Mouse (Mus musculus): ENCODE results near the gene Gm156. TPM values are rescaled to one million over a fixed set of nuclear protein-coding genes. Genes with fewer than 3 reads are reported as not detected.
"Not testable (repeated sequence)": the region's sequence is repeated elsewhere in the genome, so short reads cannot be mapped to it uniquely, and the experiment has no call there.

Gene Gm156
- not detected in 2 replicates for polyA plus RNA-seq (2015; fragmentation: Nextera tagmentation; extraction: Ambion mirVana)

DNA sequence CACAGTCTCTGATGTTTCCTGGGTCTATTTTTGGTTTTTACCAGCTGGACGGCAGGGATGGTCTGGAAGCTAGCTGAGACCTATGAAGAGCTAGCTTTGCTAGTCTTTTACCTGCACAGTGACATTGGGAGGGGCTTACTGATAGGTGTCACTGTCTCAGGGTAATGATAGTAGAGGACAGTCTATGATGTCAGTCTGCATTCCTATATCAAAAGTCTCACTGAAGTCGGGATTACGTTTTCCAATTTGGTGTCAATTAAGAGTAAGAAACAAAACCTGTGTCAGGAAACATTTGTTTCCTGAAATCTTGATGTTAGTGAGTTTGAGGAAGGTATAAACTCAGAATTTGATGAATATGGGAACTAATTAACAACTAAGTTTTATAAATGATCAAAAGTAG lies at the start of gene Gm156:
Gene Gm156 (minus strand): TSS at position 101 of the 400 bp plus-strand sequence.
- H3K27ac ChIP-seq (ENCODE audit: low read length); H3K9ac ChIP-seq (ENCODE audit: low read length); ATAC-seq (replicated peaks; ENCODE audit: extremely low read depth, insufficient read depth, low FRiP score); H3K4me3 ChIP-seq (ENCODE audit: low read length); H3K4me1 ChIP-seq (ENCODE audit: control insufficient read depth, insufficient read depth, low read length); H3K36me3 ChIP-seq (ENCODE audit: control insufficient read depth, insufficient read depth); H3K4me2 ChIP-seq (ENCODE audit: low read depth, low read length); H3K27me3 ChIP-seq (ENCODE audit: control insufficient read depth, insufficient read depth, low read length); H3K9me3 ChIP-seq (replicated peaks; ENCODE audit: control insufficient read depth, low read length): not testable (repeated sequence)
- whole genome bisulfite sequencing: 78% methylated on average over 3 of the region's 3 CpGs

DNA sequence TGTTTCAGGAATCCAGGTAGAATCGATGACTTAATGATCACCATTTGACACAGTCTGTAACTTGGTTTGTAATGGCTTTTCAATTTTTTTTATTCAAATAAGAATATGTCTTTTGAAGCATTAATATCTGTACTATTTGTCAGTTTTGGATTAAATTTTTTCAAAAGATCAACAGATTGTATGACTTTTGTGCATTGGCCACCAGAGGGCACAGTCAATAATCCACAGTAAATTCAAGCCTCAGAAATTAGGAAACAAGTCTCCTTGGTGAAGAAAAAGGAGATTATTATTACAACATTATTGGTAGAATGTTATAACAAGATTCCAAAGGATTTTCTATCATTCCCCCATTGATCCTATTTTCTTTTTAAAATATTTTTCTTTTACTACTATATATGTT lies 41.5 kb upstream of the Gm156 start:
- ATAC-seq (replicated peaks; ENCODE audit: extremely low read depth, insufficient read depth, low FRiP score): no peak
- 68% methylated on average over 1 of the region's 1 CpGs for WGBS
- Histone ChIP-seq H3K4me2 (ENCODE audit: low read depth, low read length) (no peak overlapping the region), H3K4me3 (ENCODE audit: low read length) (no peak overlapping the region), H3K9ac (ENCODE audit: low read length) (no peak overlapping the region), H3K36me3 (ENCODE audit: control insufficient read depth, insufficient read depth) (no peaks in the 10 kb centered on the region), H3K4me1 (ENCODE audit: control insufficient read depth, insufficient read depth, low read length) (no peaks in the 10 kb centered on the region), H3K9me3 (replicated peaks; ENCODE audit: control insufficient read depth, low read length) (peaks cover 3% of the 10 kb centered on the region; the same call in 1 of the 2 replicates), H3K27ac (ENCODE audit: low read length) (no peak overlapping the region), H3K27me3 (ENCODE audit: control insufficient read depth, insufficient read depth, low read length) (no peaks in the 10 kb centered on the region)

DNA sequence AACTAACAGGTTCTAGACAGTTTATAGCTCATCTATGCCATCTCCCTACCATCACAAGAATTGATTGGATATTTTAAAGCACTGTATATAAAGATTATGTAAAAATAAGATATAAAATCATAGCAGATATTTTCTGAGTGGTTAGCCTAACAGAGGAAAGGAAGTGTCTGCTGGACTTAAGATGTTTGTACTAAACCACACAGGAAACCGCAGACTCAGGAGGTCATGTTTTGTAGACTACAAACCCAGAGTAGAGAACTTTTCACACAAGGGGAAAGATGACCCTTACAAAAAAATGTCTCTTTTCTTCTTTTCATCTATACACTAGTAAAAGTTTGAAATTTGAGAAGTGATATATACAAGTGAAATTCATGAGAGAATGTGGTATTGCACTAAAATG lies 39.9 kb upstream of the Gm156 start:
- H3K4me3 ChIP-seq (ENCODE audit: low read length): no peak overlapping the region
- no peak overlapping the region for H3K4me2 ChIP-seq (ENCODE audit: low read depth, low read length)
- H3K27me3 ChIP-seq (ENCODE audit: control insufficient read depth, insufficient read depth, low read length): no peaks in the 10 kb centered on the region
- no peak for ATAC-seq (replicated peaks; ENCODE audit: extremely low read depth, insufficient read depth, low FRiP score)
- H3K9me3 ChIP-seq (replicated peaks; ENCODE audit: control insufficient read depth, low read length): 0 out of 2 replicates have a peak, but pooled peaks cover 7% of the 10 kb centered on the region
- no peaks in the 10 kb centered on the region for H3K36me3 ChIP-seq (ENCODE audit: control insufficient read depth, insufficient read depth)
- no peak overlapping the region for H3K27ac ChIP-seq (ENCODE audit: low read length)
- WGBS: 85% methylated on average over 1 of the region's 1 CpGs
- H3K4me1 ChIP-seq (ENCODE audit: control insufficient read depth, insufficient read depth, low read length): no peaks in the 10 kb centered on the region
- no peak overlapping the region for H3K9ac ChIP-seq (ENCODE audit: low read length)

DNA sequence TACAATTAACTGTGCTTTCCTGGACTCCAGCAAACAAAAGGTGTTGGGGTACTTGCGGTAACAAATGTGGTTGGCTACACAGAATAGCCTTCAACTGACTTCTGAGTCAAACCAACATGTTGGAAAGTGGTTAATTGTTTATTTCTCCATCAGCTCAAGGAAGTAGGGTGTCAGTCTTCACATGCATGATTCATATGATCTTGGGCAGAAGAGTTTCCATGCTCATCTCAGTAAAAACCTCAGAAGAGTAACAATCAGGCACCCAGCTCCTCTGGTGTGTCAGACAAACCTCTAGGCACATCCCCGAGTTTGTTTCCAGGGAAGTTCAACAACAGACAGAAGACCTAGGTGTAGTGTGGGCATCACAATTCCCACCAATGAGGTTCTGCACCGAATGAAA lies 33.7 kb upstream of the Gm156 start:
- no peak overlapping the region for H3K4me2 ChIP-seq (ENCODE audit: low read depth, low read length)
- H3K4me3 ChIP-seq (ENCODE audit: low read length): no peak overlapping the region
- H3K9me3 ChIP-seq (replicated peaks; ENCODE audit: control insufficient read depth, low read length): peaks cover 6% of the 10 kb centered on the region; the same call in 1 of the 2 replicates
- H3K9ac ChIP-seq (ENCODE audit: low read length): no peak overlapping the region
- WGBS: 52% methylated on average over 3 of the region's 3 CpGs
- no peaks in the 10 kb centered on the region for H3K36me3 ChIP-seq (ENCODE audit: control insufficient read depth, insufficient read depth)
- ATAC-seq (replicated peaks; ENCODE audit: extremely low read depth, insufficient read depth, low FRiP score): no peak
- H3K27me3 ChIP-seq (ENCODE audit: control insufficient read depth, insufficient read depth, low read length): no peaks in the 10 kb centered on the region
- no peaks in the 10 kb centered on the region for H3K4me1 ChIP-seq (ENCODE audit: control insufficient read depth, insufficient read depth, low read length)
- H3K27ac ChIP-seq (ENCODE audit: low read length): no peak overlapping the region

DNA sequence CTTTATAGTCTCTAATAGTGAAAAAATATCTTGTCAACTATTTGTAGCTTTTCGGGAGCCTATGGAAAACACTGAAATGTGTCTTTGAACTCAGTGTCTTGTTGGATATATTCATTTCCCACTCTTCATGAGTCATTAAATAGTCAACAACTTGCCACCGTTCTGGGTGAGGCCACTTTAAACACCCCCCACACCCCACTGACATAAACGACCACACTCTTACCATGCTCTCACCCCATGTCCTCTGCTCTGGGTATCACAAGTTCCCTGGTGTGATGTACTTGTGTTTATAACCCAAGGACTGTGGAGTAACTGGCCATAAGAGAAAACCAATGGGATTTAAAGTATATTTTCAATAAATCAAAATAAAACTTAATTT lies 36.4 kb downstream of the Gm156 start:
- Histone ChIP-seq H3K27ac (ENCODE audit: low read length) (no peak overlapping the region), H3K4me2 (ENCODE audit: low read depth, low read length) (no peak overlapping the region), H3K27me3 (ENCODE audit: control insufficient read depth, insufficient read depth, low read length) (no peaks in the 10 kb centered on the region), H3K4me1 (ENCODE audit: control insufficient read depth, insufficient read depth, low read length) (no peaks in the 10 kb centered on the region), H3K9me3 (replicated peaks; ENCODE audit: control insufficient read depth, low read length) (no peaks in the 10 kb centered on the region), H3K36me3 (ENCODE audit: control insufficient read depth, insufficient read depth) (no peaks in the 10 kb centered on the region), H3K4me3 (ENCODE audit: low read length) (no peak overlapping the region), H3K9ac (ENCODE audit: low read length) (no peak overlapping the region)
- 68% methylated on average over 3 of the region's 3 CpGs for WGBS
- no peak for ATAC-seq (replicated peaks; ENCODE audit: extremely low read depth, insufficient read depth, low FRiP score)

DNA sequence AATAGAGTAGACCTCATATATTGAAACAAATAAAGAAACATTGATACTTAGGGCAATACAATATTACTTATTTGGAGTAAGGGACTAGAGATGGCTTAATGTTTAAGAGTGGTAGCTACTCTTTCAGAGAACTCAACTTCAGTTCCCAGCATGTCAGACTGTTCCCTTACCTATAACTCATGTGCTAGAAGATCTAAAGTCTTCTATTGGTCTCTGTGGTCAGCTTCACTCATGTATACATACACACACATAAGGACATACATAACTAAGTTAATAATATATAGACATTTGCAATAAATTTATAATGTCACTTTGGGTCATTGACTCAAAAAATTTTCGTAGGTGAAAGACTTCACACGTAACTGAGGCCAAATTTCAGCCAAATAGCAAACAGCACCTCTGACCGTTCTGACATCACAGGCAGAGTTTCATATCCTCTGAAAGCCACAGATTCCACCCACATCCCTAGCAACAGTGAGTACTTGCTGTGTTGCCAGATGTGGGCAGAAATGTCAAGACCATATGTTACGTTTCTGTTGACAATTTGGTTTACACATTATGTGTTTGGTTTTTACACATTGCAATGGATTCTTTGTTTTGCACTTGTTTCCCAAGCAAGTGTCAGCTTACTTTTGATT lies 36.9 kb downstream of the Gm156 start:
- no peak overlapping the region for H3K4me2 ChIP-seq (ENCODE audit: low read depth, low read length)
- H3K9ac ChIP-seq (ENCODE audit: low read length): no peak overlapping the region
- no peak overlapping the region for H3K4me3 ChIP-seq (ENCODE audit: low read length)
- no peak overlapping the region for H3K27ac ChIP-seq (ENCODE audit: low read length)
- ATAC-seq (replicated peaks; ENCODE audit: extremely low read depth, insufficient read depth, low FRiP score): no peak
- no peaks in the 10 kb centered on the region for H3K27me3 ChIP-seq (ENCODE audit: control insufficient read depth, insufficient read depth, low read length)
- H3K9me3 ChIP-seq (replicated peaks; ENCODE audit: control insufficient read depth, low read length): no peaks in the 10 kb centered on the region
- H3K4me1 ChIP-seq (ENCODE audit: control insufficient read depth, insufficient read depth, low read length): no peaks in the 10 kb centered on the region
- 67% methylated on average over 4 of the region's 4 CpGs for WGBS
- no peaks in the 10 kb centered on the region for H3K36me3 ChIP-seq (ENCODE audit: control insufficient read depth, insufficient read depth)

DNA sequence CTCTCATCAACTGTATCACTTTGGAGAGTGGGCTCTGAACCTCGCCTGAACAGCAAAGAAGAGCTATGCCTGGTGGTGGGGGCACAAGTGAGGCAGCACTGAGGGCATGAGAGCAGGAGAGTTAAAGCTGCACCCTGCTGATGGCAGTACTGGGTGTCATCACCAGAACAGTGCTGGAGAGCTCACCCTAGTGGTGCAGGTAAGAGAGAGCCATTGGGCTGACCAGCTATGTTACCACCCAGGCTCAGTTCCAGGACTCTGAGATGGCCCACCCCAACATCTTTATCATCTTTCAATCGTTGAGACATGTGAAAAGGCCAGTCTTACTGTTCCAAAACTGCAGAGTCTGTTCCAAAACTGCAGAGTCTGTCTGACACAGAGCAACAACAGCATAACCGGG lies 37.9 kb downstream of the Gm156 start:
- 58% methylated on average over 3 of the region's 3 CpGs for WGBS
- no peak for ATAC-seq (replicated peaks; ENCODE audit: extremely low read depth, insufficient read depth, low FRiP score)

DNA sequence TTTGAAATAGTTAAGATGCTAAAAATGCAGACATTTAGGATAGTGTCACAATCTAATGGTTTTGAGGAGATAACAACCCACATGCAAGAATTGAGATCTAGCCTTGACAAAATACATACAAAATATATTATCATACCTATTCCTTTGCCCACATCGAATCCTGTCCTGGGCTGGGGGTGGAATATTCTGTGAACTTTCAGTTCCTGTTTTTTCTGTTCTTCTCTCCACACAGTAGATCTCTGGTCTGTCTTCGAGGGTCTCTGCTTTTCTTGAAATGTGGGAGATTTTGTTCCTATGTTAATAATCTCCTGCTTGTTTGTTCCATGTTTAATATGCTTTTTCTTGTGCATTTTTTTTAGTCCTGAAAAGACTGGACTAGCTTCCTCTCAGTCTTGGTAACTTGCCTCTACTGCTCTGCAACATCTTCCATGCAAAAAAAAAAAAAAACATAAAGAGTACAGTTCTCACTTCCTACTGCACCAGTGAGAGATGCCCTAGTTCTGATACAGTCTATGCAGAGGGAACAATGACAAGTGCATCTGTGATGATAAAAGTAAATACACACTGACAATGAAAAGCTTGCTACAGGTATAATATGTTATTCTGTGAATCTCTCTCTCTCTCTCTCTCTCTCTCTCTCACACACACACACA lies 43.9 kb downstream of the Gm156 start, which contains the start of gene Klri2:
Gene Klri2 (minus strand): TSS at position 416 of the 653 bp plus-strand sequence.
- H3K27ac ChIP-seq (ENCODE audit: low read length): no peak within 1 kb of the TSS
- no peak within 1 kb of the TSS for H3K4me2 ChIP-seq (ENCODE audit: low read depth, low read length)
- no peaks in the 10 kb centered on the region for H3K4me1 ChIP-seq (ENCODE audit: control insufficient read depth, insufficient read depth, low read length)
- ATAC-seq (replicated peaks; ENCODE audit: extremely low read depth, insufficient read depth, low FRiP score): no peak
- no peaks in the 10 kb centered on the region for H3K36me3 ChIP-seq (ENCODE audit: control insufficient read depth, insufficient read depth)
- H3K27me3 ChIP-seq (ENCODE audit: control insufficient read depth, insufficient read depth, low read length): no peaks in the 10 kb centered on the region
- no peaks in the 10 kb centered on the region for H3K9me3 ChIP-seq (replicated peaks; ENCODE audit: control insufficient read depth, low read length)
- no peak within 1 kb of the TSS for H3K9ac ChIP-seq (ENCODE audit: low read length)
- WGBS: 51% methylated on average over 2 of the region's 2 CpGs
- no peak within 1 kb of the TSS for H3K4me3 ChIP-seq (ENCODE audit: low read length)

More for the DNA sequence above, 37.9 kb downstream of the Gm156 start:
- H3K9ac ChIP-seq (ENCODE audit: low read length): no peak overlapping the region
- no peak overlapping the region for H3K4me3 ChIP-seq (ENCODE audit: low read length)
- H3K4me2 ChIP-seq (ENCODE audit: low read depth, low read length): no peak overlapping the region
- H3K9me3 ChIP-seq (replicated peaks; ENCODE audit: control insufficient read depth, low read length): no peaks in the 10 kb centered on the region
- H3K27ac ChIP-seq (ENCODE audit: low read length): no peak overlapping the region
- H3K4me1 ChIP-seq (ENCODE audit: control insufficient read depth, insufficient read depth, low read length): no peaks in the 10 kb centered on the region
- no peaks in the 10 kb centered on the region for H3K27me3 ChIP-seq (ENCODE audit: control insufficient read depth, insufficient read depth, low read length)
- no peaks in the 10 kb centered on the region for H3K36me3 ChIP-seq (ENCODE audit: control insufficient read depth, insufficient read depth)

DNA sequence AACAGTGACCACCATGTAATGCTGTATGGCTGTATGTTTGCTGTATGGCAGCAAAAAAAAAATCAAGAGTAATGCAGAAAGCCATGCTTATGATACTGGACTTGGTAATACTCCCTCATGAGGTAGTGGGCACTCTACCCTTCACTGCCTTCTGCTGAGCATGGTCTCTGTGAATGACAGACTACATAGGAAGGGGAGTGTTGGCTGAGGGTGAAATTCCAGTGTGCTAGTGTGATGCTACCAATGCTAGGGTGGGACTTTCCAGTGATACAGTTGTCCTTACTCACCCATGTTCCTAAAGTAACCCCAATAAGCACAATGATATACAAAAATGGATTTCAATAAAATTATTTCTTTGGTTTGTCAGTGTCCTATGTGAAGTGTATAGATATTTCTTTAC lies 47.7 kb downstream of the Gm156 start:
- Histone ChIP-seq H3K9ac (ENCODE audit: low read length) (no peak overlapping the region), H3K9me3 (replicated peaks; ENCODE audit: control insufficient read depth, low read length) (no peaks in the 10 kb centered on the region), H3K27me3 (ENCODE audit: control insufficient read depth, insufficient read depth, low read length) (no peaks in the 10 kb centered on the region), H3K36me3 (ENCODE audit: control insufficient read depth, insufficient read depth) (no peaks in the 10 kb centered on the region), H3K4me1 (ENCODE audit: control insufficient read depth, insufficient read depth, low read length) (no peaks in the 10 kb centered on the region), H3K4me3 (ENCODE audit: low read length) (no peak overlapping the region), H3K4me2 (ENCODE audit: low read depth, low read length) (no peak overlapping the region), H3K27ac (ENCODE audit: low read length) (no peak overlapping the region)
- no peak for ATAC-seq (replicated peaks; ENCODE audit: extremely low read depth, insufficient read depth, low FRiP score)

Measured in heart, embryonic 16.5 days (tissue).